Mouse (Mus musculus): ENCODE measurements at regions not wholly inside any gene's neighbourhood (a gene's known extent, or its start where the extent isn't known, plus 50 kb on each side); places are given as distances from the start of the nearest gene placed in this dataset.

DNA sequence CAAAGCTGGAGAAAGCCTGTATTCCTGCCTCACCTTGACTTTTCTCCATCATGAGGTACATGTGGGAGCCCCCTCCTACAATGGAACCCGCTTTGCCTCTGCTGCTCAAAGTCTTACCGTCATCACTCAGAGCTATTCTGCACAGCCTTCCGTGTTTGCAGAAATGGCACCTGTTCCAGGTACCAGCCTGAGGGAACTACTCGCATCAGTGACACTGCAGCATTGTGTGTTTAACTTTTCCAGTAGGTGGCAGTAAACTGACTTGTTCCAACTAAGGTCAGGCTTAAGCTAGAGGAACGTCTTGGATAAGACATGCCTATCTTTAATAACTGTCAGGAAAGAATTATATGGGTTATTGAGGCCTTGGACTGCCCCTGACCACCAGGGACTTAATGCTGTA, 71.4 kb downstream of the Fam173b start:
- CTCF ChIA-PET, result no interaction called here

DNA sequence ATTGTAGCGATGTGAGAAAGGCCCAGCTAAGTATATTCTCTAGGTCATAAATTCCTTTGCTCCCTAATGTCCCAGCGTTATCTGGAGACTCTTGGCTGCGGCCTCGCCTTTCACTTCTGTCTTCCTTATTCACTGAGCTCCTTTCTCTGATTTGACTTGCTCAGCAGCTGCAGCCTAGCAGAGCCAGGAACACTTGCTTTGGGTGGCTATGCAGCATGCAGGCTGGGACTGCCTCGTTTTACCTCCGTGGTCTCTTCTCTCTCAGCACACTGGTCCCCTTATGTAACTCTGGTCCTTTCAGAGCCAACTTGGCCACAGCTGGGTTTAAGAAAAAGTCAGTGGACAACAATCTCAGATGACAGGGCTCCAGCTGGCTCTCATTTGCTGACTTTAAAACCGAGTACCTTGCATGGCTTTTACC, 75.1 kb downstream of the Fam173b start:
- CTCF ChIA-PET, result interaction anchor here (0.7 kb wide), 1 partner anchor 314 kb away, joined by 7 read pairs; no protein-coding TSS in a partner anchor

DNA sequence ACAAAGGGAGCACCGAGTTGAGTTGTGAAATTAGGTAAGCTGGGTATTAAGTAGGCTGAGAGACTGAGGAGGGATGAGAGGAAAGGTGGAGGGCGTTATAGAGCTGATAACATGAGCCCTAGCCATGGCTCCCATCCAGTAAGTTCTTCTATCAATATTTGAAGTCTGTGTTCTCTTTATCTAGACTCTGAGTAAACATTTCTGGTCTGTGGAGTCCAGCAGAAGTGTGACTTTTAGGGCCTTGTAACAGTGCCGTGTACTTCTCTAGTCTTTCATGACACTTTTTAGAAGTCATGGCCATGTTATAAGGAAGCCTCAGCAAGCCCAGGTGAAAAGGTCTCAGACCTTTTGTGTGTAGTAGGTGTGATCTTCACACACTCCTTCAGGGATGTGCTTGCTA, 91.5 kb downstream of the Fam173b start:
- CTCF ChIA-PET, result no interaction called here

DNA sequence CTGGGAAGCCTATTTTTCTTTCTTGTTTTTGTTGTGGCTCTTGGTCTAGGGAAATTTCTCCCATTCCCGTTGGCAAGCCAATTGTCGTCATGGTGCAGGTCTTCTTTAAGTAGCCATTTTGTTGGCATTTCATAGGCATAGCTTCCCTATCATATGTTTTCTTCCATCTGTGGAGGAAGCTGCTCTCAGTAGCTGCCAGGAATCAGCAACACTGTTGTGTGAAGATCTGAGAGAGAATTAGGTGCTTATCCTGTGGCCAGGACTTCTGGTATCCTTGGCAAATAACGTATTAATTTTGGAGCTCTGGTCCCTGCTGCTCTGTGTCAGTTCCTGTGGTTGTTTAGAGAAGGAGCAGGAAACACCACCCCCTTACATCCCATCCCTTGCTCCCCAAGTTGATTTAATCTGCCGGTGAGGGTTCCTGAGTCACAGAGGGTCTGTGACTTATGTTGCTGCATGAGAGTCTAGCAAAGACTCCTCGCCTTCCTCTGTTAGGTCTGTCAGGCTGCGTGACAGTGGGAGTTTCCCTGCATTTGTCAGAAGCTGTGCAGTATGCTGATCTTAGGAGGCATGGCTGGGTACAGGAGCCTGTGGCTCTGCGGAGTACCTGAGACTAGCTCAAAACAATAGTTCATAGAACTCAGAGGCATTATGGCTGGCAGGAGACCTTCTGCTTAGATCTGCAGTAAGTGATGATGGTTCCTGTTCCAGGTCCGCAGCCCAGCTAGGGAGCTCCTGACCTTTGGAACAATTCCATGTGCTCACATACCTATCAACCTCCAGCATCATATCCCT, 93.4 kb downstream of the Fam173b start:
- CTCF ChIA-PET, result no interaction called here

DNA sequence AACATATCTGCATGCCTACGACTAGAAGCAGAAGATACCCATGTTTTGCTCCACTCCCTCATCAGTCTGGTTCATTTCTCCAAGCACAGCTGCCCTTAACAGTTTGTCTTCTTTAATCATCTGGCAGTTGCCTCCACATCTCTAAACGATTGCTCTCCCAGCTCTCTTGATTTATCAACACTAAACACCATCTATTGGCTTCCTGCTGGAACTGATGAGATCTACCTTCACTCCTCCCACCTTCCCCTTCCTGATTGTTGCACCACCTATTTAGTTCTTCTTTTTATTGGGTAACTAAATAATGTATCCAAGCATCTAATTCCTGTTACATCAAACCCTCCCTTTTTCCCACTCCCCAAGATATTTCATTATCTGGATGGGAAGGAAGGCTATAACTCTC, 101.7 kb downstream of the Fam173b start:
- CTCF ChIA-PET, result no interaction called here

DNA sequence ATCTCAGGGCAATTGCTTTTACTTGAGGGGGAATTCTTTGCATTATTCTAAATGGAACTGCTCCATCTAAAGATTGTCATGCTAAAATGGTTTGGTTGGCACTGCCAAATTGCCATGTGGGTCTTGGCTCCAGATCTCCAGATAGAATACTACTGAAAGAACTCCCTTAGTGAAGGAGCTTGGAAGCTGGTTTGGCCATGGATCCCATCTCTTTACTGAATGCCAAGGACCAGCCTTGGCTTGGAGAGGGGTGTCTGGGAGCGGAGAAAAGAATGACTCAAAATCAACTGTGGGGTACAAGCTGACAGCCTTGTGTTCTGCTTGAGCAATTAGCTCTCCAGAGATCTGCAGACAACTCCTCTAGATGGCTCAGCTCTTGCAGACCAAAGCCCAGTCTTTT, 105.8 kb downstream of the Fam173b start:
- CTCF ChIA-PET, result no interaction called here

DNA sequence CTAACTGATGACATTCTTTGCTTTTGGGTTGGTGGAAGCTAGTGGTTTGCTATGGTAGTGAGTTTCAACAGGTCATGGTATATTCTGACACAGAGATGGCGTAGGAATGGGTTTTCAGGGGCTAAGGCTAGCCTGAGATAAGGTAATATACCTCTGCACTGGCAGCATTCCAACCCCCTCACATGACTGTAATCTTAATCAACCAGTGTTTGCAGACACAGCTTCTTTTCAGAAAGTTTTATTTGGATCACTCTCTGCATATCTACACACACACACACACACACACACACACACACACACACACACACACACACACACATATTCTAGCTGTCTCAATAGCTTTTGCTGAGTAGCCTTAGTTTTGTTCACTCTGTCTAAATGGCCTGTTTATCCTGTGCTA, 119.4 kb downstream of the Fam173b start:
- CTCF ChIA-PET, result no interaction called here

DNA sequence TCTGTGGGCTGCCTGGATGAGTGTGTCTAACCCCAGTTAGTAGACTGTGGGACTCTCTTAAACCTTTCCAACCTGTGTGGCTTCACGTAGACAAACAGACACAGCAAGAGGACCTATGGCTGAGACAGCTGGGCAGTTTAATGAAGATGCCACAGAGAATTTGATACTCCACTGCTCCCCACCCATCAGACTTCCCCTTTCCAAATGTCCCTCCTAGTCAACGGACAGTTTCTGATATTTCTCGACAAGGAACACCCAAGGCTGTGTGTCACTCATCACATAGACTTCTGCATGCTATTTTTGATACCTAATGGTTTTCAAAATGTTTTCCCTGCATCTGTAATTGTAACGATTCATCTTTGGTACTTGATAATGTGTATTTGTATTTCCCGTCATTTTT, 120.8 kb downstream of the Fam173b start:
- CTCF ChIA-PET, result no interaction called here

DNA sequence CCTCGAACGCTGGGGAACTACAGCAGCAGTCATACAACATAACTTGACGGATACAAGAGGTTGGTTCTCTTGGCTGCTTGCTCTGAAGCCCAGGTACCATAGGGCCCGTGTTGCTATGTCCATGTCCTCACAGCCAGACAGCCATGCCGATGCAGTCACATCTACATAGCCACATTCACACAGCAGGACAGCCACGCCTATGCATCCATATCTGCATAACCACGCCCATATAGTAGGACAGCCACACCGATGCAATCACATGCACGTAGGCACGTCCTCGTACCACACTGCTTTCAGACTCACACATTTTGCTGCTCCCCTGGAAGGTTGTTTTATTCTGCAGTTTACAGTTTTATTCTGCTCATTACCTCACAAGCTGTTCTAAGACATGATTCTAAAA, 122.6 kb downstream of the Fam173b start:
- CTCF ChIA-PET, result no interaction called here

DNA sequence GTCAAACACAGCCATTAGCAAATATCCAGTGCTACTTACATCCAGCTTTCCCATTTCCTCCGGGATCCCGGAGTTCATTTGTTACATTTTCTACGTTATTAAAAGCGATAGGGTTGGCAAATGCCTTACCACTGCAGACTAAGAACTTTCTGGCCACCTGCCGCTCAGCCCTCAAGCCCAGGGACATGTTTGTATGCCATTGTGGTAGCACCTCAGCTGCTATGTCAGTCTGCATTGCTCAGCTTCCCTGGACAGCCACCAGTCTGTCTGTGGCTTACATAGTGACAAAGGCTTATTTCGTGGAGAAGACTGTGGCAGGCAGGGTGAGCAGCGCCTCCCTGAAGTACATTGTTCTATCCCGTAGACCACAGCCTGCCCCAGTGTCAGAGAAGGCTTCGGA, 127.5 kb downstream of the Fam173b start:
- CTCF ChIA-PET, result no interaction called here

DNA sequence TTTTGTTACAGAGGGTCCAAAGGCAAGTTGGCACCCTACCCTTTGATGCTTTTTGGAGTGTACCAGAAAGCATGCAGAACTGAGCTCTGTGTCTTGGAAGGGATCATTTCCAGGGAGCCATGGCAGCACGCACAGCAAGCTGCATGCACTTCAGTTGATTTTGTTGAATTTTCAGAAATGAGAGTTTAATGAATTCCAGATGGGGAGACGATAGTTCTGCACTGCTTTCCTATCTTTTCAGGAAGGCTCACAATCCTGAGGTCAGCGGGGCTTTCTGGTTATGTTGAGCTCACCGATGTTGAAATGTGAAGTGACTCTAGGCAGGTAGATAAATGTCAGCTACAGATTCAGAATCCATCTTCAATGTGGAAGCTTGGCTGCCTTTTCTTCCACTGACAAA, 140.0 kb downstream of the Fam173b start:
- CTCF ChIA-PET, result no interaction called here

DNA sequence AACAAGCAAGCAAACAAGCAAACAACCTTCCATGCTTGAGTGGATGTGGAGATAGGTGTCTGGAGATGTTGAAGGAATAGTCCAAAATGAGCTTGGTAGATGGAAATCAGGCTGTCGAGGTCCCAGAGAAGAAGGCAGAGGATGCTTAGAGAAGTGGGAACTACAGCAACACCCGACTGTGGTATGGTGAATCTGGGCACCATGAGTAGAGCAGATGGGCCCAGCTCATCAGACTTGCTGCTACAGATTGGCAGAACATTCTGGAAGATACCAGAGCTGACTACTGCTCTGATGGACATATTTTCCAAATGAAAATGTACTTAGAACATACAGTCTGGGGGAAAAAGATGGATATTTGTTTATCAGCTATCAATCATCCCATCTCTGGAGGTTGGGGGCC, 142.9 kb downstream of the Fam173b start:
- CTCF ChIA-PET, result no interaction called here

DNA sequence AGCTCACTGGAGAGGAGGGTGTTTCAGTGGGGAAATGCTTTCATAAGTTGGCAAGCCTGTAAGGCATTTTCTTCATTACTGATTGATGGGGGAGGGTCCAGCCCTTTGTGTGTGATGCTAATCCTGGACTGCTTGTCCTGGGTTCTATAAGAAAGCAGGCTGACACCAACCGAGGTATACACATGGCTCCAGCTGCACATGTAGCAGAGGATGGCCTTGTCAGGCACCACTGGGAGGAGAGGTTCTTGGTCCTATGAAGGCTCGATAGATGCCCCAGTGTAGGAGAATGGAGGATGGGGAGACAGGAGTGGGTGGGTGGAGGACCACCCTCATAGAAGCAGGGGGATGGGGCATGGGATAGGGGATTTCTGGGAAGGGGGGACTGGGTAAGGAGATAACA, 151.0 kb downstream of the Fam173b start:
- CTCF ChIA-PET, result no interaction called here

DNA sequence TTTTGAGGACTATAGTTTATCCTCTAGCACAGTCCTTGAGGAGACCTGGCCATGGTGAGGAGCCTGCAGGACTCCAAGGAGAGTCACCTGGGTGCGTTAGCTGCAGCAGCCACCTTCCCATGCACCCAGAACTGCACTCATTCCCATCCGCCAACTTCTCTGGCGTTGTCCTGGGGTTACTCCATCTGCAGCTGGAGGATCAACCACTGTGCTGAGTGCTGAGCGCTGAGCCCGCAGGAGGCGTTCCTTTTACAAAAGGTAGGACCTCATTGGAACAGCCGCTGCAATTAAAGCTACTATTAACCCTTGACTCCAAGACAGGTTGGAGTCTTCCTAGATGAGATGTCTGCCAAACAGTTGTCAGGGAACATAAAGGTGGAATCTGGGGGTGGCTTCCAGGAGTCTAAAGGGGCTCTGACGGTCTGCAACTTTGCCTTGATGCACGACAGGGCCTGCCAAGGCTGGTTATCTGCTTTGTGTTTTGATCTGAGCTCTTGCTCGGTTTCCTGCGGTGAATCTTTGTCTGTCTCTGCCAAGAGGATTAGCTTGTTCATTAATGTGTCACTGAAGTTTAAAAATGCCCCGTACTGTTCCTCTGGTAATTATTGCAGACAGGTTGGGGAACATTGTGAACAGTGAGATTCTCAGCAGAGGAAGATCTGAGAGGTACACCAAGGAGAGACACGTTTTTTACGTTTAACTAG, 152.1 kb downstream of the Fam173b start:
- CTCF ChIA-PET, result no interaction called here

DNA sequence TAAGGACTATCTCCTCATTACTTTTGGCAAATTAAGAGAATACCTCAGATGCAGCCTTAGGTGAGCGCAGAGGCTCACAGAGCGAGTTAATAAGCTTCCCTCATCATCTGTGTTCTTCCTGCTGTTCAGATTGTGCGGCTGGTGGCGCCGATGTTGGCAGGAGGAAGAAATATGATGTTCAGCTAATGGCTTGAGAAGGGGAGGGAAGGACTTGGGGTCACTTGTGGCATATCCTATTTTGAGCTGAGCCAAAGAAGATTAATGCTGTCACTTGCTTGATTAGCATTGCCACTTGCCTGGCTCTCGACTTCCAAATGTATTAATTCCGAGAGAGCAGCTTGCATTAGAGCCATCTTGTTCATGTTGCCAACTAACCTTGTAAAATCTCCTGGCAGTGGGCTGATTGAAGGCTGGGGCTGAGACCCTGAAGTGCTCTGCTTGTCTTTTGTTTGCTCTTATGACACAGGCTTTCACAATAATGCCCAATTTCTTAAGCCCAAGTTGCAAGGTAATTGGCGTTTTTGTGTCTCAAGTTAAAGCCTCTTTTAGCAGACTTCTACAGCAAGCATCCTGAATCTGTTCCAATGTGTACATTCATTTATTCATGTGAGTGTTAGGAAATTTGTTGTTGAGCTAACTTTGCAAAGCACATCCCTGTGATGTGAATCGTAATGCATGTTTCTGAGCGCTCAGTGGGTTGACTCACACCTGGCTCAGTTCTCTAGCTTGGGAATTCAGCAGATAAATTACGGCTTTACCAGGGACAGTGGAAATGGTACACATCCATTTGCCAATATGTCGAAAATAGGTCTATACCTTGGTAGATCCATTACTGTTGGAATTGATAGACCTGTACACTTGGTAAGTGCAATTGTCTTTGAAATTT, 167.6 kb downstream of the Fam173b start:
- CTCF ChIA-PET, result no interaction called here

DNA sequence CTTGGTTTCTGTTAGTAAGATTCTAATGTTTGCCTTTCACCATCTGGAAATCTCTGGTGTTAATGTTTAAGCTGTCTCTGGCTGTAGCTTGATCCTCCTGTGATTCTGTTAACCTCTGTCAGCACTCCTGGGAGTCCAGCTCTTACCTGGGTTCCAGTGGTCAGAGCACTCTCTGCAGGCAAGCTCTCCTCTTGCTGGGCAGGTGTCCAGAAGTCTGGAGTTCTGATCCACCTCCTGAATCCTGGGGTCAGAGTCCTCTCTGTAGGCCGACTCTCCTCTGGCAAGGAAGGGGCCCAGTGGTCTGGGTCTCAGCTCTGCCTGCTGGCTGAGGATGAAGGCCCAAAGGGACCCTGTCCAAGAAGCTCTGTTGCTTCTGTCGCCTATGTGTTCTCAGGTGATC, 181.4 kb downstream of the Fam173b start:
- CTCF ChIA-PET, result no interaction called here

DNA sequence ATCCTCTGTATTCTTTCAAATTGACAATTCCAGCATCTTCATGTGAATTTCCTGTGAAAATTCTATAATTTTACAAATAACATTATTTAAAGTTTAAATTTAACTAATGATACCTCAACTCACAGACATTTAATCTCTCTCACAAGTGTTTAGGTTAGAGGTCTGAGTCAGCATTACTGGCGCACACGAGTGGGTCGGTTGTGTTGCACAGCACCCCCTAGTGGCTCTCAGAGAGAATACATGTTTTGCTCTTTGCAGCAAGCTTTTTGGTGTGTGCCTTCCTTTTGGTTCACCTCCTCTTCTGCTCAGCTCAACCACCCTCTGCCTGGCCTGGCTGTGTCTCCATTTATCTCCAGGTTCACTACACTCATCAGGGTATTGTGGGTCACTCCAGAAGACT, 183.4 kb downstream of the Fam173b start:
- CTCF ChIA-PET, result no interaction called here

DNA sequence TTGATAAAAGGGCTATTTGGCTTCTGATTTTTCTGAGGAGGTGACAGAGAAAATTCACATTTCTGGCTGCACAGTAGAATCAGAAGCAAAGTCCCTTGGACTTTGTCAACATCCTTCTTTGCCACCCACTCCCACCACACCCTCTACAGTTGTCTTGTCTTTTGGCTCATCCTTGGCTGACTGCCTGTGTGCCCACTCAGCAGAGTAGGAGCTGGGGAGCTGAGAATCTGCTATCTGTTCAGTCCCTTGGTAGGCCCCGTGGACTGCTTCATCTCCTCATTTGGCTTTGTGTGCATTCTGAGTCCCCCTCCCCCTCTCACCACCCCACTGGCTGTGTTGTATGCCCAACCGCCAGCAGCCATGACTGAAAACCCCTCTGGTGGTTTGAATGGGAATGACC, 197.2 kb downstream of the Fam173b start:
- CTCF ChIA-PET, result no interaction called here

DNA sequence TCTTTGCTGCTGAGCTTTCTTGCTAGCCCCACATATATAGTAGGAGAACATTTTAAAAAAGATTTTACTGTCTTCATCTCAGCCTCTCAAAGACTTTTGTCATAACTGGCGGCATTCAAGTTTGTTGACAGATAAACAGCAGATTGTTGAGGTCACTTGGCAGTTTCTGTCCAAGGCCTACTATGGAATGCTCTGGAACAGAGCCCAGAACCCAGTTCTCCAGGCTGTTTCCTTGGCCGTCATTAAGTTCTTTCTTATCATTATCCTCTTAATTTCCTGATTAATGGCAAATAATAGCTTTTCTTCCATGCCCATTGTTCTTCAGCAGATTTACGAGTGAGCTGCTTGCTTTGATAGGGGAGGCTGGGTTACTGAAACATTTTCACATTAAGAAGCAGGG, 203.9 kb downstream of the Fam173b start:
- CTCF ChIA-PET, result no interaction called here

DNA sequence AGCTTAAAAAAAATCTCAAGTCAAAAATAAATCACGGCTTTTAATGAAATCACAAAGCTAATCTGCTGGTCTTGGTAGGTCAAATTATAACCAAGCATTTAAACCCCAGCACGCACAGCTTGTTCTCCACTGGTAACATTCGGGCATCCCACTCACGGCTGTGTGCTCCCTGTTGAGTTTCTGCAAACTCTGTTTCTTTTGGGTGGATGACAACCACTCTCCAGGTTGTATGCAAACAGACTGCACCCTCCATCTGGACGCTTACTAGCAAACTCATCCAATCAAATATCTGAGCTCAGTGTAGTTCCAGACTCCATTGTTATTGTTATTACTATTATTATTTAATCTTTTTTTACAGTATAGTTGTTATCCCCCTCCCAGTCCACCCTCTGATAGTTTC, 213.9 kb downstream of the Fam173b start:
- CTCF ChIA-PET, result no interaction called here

DNA sequence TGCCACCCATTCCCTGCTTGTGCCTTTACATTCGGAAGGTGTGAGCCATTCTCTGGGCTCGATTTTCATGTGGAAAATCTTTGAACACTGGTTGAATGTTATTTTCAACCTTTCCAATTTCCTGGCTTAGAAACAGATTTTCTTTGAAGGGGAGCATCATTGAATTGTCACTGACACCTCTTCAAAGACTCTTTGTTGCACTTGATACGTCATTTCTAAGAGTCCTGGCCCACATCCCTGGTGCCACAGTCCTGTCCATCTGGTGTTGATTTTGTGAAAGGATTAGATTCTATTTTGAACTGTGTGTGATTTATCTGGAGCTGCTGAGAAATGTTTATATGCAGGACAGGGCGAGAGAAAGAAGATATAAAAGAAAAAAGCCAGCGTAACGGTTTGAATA, 217.6 kb downstream of the Fam173b start:
- CTCF ChIA-PET, result no interaction called here

DNA sequence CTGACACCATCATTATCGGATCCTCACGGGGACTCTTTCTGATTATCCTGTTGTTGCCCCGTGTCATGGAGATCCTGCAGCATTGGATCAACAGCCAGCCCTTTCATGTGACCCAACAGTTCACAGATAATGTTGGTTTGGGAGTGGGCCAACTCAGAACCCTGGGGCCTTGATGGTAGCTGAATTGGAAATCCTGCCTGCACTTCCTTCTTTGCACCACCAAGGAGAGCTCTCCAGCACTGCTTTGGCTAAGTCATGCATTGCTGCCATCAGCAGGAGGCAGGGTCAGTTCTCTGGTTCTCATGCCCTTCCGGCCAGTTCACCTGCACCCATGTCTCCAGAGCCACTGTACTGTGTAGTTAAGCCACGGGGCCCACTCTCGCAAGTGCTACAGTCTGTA, 225.6 kb downstream of the Fam173b start:
- CTCF ChIA-PET, result no interaction called here

DNA sequence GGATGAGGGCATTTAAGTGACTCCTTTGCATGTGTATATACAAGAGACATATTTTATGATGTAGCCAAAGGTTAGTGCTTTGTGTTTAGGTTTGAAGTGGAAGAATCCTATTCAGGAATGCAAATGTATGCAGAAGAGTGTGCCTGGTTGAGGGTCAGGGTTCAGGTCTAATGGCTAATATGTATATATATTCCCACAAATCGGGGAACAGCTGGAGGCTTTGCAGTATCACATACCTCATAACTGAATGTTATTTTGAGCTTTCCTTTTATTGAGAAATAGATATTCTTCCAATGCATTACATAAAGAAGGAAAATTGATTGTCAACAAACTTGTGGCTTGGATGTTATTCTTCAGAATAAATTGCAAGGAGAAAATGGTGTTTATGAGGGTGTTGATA, 239.9 kb downstream of the Fam173b start:
- CTCF ChIA-PET, result no interaction called here

Measured in spleen, embryonic (tissue).